Mouse (Mus musculus) cerebellum, postnatal 14 days (tissue): ENCODE data around the gene Adk.

Experiments
- DNase-seq, 2 experiments: peaks; one replicate each; pipeline ENCODE4 v3.0.0; 2021; ENCODE audit warnings: mixed read lengths in 2 of 2

Gene Adk

DNA sequence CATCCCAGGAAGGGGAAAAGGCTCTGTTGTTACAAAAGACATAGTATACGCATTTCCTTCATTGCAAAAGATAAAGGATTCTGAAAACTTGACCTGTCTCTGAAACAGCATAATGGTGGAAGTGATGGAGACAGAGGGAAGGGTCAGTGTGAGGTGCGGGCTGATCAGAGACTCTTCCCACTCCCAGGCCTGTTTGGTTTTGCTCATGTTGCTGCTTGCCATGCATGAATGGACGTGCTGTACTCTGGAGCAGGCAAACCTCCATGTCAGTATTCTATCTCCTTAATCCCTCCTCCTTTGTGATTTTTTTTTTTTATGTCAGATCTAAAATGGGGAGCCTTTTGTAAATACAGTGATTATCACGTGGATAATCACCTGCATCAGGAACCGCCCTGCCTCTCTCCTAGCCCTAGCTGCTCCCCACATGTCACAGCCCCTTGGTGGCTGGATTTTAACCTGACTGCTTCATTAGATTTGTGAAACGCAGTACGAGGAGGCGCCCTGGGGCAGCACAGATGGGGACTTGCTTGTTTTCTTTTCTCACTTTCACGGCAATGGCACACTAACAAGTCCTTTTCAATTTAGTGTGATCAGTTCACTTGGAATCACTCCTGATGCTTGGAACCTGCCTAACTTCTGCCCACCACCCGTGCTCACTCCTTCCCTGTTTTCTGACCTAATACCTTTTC lies 307.0 kb downstream of the Adk start:
- peak in 1 of 2 experiments; percentile 13 for DNase-seq

GRCm38 (mm10) chr14:21359896-21360525 lies 307.6 kb downstream of the Adk start:
- no peak for DNase-seq

GRCm38 (mm10) chr14:21367095-21367494 lies 314.7 kb downstream of the Adk start:
- peak in 1 of 2 experiments; percentile 24 for DNase-seq

DNA sequence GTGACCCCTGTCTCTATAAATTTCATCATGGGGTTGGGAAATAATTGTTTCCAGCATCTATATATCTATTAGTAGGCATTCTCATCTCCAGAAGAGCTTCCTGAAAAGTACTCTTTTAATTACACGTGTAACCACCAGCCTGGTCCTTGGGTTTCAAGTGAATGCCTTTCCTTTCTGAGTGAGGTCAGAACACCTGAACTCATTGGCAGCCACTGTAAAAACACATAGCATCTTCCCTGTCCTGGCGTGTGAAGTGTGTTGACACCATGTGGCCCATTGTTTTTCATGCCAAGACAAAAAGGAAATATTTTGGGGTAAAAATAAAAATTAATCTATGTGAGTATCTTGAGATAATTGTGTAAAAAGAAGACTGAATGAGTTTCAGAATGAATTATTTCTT lies 316.2 kb downstream of the Adk start:
- no peak for DNase-seq

DNA sequence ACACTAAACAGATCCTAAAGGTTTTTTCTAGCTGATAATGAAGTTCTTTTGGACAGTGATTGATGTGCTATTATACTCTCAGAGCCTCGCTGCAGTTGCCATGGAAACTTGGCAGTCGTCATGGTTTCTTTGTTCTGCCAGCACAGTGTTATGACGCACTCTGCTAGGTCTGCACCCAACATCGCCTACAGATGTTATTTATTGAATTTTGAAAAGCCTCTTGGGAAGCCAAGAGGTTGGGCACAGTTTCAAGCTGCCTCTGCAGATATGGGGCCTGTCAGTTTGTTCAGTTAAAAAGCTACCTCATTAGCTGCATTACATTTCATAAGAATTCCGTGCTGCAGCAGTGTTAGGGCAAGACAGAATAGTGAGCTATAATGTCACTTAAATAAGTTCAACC lies 316.8 kb downstream of the Adk start:
- peak; percentile 74 for DNase-seq

GRCm38 (mm10) chr14:21371946-21372345 lies 319.6 kb downstream of the Adk start:
- peak; percentile 15 to 44 for DNase-seq

DNA sequence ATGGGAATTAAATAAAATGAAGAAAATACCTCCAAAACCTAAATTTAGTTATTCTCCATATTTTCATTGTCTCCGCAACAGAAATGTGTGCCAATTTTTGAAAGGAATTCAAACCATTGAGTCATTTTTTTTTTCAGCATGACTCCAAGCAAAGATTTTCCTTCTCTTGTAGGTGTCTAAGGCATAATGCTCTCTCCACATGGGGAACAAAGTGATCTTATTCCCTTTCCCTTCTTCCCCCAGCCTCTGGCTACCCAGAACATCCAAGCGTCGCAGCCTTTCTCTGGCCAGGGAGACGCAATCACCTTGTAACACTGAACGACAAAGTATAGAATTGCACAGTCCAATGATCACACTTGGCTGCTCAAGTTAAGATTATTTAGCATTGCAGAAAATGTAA lies 320.3 kb downstream of the Adk start:
- no peak for DNase-seq

DNA sequence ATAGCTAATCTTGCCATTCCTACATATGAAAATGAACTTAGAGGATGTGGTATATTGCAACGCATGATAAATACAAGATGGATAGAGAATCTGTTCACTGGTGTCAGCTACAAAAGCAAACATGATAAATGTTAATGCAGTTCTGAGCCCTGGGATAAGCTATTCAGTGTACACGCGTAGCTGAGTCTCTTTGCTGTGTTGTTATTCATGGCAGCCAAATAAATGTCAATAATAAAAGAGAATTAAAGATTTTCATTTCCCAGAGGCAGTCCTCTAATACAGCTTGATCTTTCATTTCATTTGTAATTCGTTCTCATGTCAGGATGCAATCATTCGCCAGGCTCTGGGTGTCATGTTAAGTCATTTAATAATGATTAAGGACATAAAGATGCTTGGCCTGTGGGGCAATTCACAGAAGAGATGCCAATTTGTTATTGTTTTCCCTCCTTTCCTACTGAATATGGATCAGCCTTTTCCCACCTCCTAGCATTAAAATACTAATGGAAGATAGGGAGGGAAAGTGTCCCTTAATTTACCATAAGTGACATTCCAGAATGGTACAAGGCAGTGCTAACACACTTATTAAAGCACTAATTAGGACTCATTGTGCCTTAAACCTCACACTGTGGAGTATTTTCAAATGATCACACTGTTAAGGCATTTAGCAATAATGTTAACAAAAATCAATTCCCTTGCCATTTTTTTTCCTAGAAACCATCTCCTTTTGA lies 331.5 kb downstream of the Adk start:
- no peak for DNase-seq

- no peak for DNase-seq
These were observed 347.1 kb downstream of the Adk start for GRCm38 (mm10) chr14:21399506-21399905.

DNA sequence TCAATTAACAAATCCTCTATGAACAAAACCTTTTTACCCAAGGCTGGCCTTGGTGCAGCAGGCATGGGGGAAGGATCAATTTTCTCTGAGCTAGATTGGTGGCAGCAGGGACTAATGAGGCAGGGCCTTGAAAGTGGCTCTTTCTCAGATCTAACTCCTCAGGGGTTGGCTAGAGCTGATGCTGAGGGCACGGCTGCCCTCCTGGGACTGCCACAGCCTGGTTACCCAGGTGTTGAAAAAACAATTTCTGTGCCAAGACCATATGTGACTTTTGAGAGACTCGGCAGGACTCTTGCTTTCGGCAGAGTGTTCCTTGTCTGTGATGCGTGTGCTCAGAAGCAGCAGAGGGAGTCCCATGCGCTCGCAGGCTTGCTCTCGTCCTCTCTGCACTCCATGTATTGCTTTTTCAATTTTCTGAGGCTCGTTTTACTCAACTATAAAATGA lies 349.8 kb downstream of the Adk start:
- peak; percentile 9 to 20 for DNase-seq

- no peak for DNase-seq
These were observed 350.4 kb downstream of the Adk start for GRCm38 (mm10) chr14:21402621-21403405.

DNA sequence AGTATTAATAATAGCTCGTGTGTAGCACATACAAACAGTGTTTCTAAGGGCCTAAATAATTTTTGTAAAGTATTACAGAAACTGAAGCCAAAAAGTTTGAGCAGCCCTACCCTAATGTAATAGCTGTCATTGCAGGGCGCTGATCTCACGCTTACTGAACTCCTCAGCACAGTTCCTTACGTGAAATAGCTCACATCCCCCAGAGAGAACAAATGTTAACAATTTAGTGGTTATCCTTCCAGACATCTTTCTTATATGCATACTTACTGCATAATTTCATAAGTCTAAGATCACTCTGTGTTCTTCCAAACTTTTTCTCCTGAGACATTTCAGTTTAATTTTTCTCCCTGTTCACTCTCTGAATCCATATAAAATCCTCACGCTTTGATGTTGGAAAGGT lies 354.6 kb downstream of the Adk start:
- DNase-seq, result no peak

DNA sequence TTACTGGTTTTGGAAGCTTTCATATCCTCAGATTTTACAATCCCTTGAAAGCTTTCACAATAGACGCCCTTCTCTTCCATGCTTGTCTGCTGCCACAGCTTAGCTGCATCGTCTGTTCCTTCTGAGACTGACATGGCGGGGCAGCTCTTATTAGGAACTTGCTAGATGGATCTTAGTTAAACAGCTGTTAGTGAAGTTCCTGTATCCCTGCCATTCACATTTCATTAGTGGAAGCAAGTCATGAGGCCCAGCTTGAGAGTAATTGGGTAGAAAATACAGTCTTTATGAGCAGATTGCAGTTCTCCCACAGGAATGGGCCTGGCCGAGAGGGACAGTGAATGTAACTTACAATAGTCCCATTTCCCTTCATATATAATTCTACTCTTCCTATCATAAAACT lies 356.5 kb downstream of the Adk start:
- DNase-seq, result no peak

DNA sequence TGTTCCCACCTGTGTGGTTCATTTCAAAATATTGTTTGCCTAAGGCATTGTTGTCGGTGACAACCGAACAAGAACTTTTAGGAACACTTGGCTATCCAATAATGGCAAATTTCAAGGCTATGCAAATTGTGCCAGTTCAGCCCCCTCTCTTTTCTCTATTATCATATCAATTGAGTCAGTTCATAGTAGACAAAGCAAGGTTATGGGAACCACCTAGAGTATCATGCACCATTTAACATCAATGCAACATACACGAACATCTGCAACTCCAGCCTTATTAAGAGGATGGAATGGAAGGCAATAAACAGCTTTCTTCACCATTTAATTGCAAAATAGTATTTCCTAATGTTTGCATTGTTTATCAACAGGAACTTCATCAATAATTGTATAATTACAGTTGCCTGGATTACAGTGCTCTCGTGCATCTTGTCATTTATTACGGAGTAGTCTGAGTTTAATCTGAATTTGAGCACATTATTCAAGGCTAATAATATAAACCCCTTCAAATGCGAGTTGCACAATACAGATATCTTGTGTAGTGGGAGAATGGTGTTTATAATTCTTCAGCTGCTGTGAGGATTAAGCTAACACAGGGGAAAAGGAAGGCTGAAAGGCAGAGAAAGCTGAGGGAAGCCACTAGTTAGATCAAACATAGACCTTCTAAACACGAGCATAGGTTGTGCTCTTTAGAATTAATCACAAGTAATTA lies 358.5 kb downstream of the Adk start:
- DNase-seq, result no peak

DNA sequence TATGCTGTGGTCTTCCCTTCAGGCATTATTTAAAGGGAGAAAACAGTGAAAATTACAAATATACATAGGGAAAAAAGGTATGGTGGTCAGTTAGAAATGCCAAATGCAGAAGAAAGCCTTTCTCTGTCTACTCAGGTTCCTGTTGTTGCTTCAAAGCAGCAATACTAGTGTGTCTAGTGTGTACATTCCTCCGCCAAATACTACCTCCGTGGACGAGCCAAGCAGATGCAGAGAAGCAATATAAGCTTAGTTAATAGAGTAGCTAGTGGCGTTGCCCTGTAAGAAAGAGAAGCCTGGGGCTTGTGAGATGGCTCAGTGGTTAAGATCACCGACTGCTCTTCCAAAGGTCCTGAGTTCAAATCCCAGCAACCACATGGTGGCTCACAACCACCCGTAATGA lies 359.1 kb downstream of the Adk start:
- DNase-seq, result no peak

DNA sequence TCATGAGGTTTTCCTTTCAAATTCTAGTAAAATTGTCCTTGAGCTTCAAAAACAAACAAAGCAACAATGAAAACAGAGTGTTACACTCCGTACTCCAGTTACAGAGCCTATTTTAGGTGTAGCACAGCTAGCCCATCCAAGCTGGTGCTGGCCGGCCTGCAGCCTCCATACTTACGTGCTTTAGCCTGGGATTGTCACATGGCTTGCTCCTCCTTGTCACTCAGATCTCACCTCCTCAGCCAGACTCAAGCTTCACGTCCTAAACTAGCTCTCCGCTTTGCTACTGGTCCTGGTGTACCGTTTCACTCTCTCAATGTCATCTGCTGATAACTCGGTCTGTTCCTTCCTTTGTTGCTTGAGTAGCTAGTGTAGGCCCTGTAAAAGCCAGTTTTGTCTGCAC lies 366.0 kb downstream of the Adk start:
- no peak for DNase-seq

GRCm38 (mm10) chr14:21427369-21427768 lies 375.0 kb downstream of the Adk start:
- no peak for DNase-seq

DNA sequence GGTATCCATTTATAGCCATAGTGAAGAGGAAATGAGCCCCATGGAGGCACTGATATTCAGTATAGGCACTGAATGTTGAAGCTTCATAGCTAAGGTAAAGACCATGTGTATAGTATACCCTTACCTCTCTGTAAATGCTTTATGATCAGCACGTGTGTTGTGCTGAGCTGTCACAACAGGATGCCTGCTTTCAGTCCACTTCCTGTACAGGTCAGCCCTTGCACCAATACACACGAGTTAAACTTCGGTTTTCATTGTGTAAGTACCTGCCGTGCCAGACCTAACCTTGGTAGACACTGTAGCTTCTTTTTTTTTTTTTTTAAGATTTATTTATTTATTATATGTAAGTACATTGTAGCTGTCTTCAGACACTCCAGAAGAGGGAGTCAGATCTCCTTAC lies 381.0 kb downstream of the Adk start:
- DNase-seq, result no peak

GRCm38 (mm10) chr14:21433995-21434394 lies 381.6 kb downstream of the Adk start:
- DNase-seq, result no peak

DNA sequence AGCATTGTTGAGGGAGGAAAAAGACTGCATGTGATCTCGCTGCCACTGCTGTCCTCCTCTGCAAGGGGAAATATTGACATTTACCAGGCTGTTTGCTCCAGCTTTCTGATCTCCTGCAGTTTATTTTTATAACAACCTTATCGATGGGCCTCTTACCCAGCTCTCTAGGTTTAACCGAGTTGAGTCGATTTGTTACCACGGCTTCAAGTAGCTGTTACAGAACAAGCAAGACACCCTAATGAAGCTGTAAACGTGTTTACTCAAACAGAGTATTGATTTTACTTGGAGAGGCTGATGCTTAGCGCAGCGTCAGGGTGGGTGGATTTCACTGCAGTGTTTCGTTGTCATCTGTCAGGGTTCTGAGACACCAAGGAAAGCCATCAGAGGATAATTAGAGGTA lies 382.3 kb downstream of the Adk start:
- DNase-seq, result no peak

- DNase-seq, result no peak
These were observed 387.4 kb downstream of the Adk start for GRCm38 (mm10) chr14:21439785-21440184.

GRCm38 (mm10) chr14:21440526-21440925 lies 388.2 kb downstream of the Adk start:
- no peak for DNase-seq
